Mouse (Mus musculus): ENCODE data around the gene Sh3pxd2a.

DNA sequence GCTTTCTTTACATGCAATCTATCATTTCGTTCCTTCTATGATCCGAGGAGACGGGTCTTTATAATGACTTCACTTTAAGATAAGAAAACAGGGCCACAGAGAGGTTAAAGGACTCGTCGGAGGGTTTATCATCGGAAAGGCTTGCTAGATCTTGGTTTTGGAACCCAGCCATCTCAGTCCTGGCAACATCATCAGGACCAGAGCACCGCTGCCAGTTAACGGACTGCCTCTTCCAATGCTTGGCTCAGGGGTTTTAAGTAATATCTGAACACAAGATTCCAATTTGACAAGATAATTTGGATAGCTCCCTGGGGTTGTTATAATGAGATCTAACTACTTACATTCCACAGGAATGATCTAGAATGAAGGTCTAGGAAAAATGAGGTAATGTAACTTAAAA is 45.0 kb downstream of the Sh3pxd2a start:
- TF ChIP-seq CTCF (IDR thresholded peaks at IDR 0.05; ENCODE audit: extremely low read depth, insufficient read depth, low read length) (no peak), POLR2A (IDR thresholded peaks at IDR 0.05; ENCODE audit: extremely low read depth, insufficient read depth, low read length) (no peak)

All from cortical plate, adult 2 months (tissue).